Mouse (Mus musculus): ENCODE measurements around the gene Flcn. TPM values are rescaled to one million over a fixed set of nuclear protein-coding genes. Genes with fewer than 3 reads are reported as not detected.

The Flcn gene
- polyA plus RNA-seq, 1 experiment from 2014 or later = 37.4 TPM

DNA sequence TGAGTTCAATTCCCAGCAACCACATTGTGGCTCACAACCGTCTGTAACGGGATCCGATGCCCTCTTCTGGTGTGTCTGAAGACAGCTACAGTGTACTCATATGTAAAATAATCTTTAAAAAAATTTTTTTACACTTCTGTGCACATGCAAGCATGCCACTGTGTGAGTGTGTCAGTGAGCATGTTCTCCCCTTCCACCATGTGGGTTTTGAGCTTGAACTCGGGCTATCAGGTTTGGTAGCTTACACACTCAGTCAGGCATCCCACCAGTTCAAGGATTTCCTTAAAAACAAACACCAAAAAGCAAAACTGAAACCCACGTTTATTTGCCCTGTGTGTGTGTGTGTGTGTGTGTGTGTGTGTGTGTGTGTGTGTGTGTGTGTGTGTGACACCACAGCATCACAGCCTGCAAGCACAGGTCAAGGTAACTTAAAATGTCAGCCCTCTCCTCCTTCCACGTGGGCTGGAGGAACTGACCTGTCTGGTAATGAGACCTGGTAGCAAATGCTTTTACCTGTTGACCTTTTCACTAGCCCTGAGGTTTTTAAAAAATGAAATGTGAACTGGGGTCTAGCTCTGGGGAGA is 5.8 kb upstream of the Flcn start:
- peaks cover 48% of the 10 kb centered on the region for H3K36me3 ChIP-seq
- no peak overlapping the region for H3K4me3 ChIP-seq
- ATAC-seq (ENCODE audit: low FRiP score, low read depth) = no peak
- no peaks in the 10 kb centered on the region for H3K27me3 ChIP-seq
- H3K4me2 ChIP-seq (replicated peaks) = no peak overlapping the region
- 83% methylated on average over 6 of the region's 6 CpGs for WGBS
- 0 out of 2 replicates have a peak, but pooled peaks cover 2% of the 10 kb centered on the region for H3K4me1 ChIP-seq
- no peak overlapping the region for H3K27ac ChIP-seq (replicated peaks)
- no peaks in the 10 kb centered on the region for H3K9me3 ChIP-seq
- no peak overlapping the region for H3K9ac ChIP-seq (replicated peaks)

DNA sequence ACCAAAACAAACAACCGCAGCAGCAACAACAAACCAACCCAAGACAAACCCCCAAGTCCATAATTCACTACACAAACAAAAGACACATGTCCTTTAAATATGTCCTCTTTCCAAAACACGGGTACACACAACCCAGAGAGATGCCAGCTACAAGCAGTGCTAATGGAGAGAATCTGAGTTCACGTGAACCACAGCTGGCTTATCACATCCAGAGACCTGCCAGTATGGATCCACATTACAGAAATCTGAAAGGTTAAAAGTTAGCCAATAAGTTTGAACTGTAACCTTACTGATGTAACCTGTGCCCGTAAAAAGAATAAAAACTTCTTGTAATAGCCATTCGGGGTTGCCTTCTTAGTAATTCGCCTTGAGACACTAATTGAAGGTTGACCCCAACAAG is 5.1 kb upstream of the Flcn start:
- ATAC-seq (ENCODE audit: low FRiP score, low read depth) = no peak
- 94% methylated on average over 6 of the region's 6 CpGs for WGBS
- H3K9ac ChIP-seq (replicated peaks) = no peak overlapping the region

DNA sequence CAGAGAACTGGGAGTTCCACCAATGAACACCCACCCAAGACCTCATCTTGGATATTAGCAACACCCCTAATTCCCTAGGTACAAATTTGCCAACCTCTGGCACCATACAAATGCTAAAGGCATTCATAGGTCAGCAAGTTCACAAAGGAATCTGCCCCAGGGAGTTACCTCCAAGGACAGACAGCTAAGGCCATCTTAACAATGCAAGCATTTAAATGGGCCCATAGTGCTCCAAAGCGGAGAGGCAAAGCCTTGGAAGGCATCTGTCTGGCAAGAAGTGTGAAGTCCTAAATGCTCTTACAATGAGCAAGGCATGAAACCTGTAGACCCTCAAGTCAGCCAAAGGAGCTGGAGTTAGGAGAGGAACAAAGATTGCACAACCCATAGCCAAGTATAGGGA is 4.5 kb upstream of the Flcn start:
- H3K4me1 ChIP-seq = 0 out of 2 replicates have a peak, but pooled peaks cover 4% of the 10 kb centered on the region
- no peaks in the 10 kb centered on the region for H3K27me3 ChIP-seq
- H3K4me3 ChIP-seq = no peak overlapping the region
- H3K27ac ChIP-seq (replicated peaks) = no peak overlapping the region
- H3K36me3 ChIP-seq = peaks cover 36% of the 10 kb centered on the region
- no peak overlapping the region for H3K9ac ChIP-seq (replicated peaks)
- H3K9me3 ChIP-seq = no peaks in the 10 kb centered on the region
- H3K4me2 ChIP-seq (replicated peaks) = no peak overlapping the region
- 90% methylated on average over 1 of the region's 1 CpGs for WGBS
- no peak for ATAC-seq (ENCODE audit: low FRiP score, low read depth)

More for the DNA sequence above, 5.1 kb upstream of the Flcn start:
- H3K36me3 ChIP-seq = peaks cover 42% of the 10 kb centered on the region
- H3K4me2 ChIP-seq (replicated peaks) = no peak overlapping the region
- 0 out of 2 replicates have a peak, but pooled peaks cover 2% of the 10 kb centered on the region for H3K4me1 ChIP-seq
- H3K9me3 ChIP-seq = no peaks in the 10 kb centered on the region
- H3K27me3 ChIP-seq = no peaks in the 10 kb centered on the region
- H3K4me3 ChIP-seq = no peak overlapping the region
- no peak overlapping the region for H3K27ac ChIP-seq (replicated peaks)

- H3K27ac ChIP-seq (replicated peaks) = no peak overlapping the region
- H3K4me1 ChIP-seq = peaks cover 14% of the 10 kb centered on the region
- 74% methylated on average over 3 of the region's 3 CpGs for WGBS
- no peak overlapping the region for H3K9ac ChIP-seq (replicated peaks)
- no peak overlapping the region for H3K4me2 ChIP-seq (replicated peaks)
- H3K4me3 ChIP-seq = no peak overlapping the region
- no peak for ATAC-seq (ENCODE audit: low FRiP score, low read depth)
- no peaks in the 10 kb centered on the region for H3K27me3 ChIP-seq
- no peaks in the 10 kb centered on the region for H3K9me3 ChIP-seq
- peaks cover 26% of the 10 kb centered on the region for H3K36me3 ChIP-seq
These were observed 3.5 kb upstream of the Flcn start for GRCm38 (mm10) chr11:59813276-59813675.

- Histone ChIP-seq H3K9ac (replicated peaks) (no peak overlapping the region), H3K9me3 (no peaks in the 10 kb centered on the region), H3K4me1 (peaks cover 14% of the 10 kb centered on the region), H3K4me2 (replicated peaks) (no peak overlapping the region), H3K27me3 (no peaks in the 10 kb centered on the region), H3K27ac (replicated peaks) (no peak overlapping the region), H3K4me3 (no peak overlapping the region), H3K36me3 (peaks cover 20% of the 10 kb centered on the region)
- ATAC-seq (ENCODE audit: low FRiP score, low read depth) = no peak
- WGBS = 73% methylated on average over 4 of the region's 4 CpGs
These were observed 1.4 kb upstream of the Flcn start for GRCm38 (mm10) chr11:59811211-59811610.

DNA sequence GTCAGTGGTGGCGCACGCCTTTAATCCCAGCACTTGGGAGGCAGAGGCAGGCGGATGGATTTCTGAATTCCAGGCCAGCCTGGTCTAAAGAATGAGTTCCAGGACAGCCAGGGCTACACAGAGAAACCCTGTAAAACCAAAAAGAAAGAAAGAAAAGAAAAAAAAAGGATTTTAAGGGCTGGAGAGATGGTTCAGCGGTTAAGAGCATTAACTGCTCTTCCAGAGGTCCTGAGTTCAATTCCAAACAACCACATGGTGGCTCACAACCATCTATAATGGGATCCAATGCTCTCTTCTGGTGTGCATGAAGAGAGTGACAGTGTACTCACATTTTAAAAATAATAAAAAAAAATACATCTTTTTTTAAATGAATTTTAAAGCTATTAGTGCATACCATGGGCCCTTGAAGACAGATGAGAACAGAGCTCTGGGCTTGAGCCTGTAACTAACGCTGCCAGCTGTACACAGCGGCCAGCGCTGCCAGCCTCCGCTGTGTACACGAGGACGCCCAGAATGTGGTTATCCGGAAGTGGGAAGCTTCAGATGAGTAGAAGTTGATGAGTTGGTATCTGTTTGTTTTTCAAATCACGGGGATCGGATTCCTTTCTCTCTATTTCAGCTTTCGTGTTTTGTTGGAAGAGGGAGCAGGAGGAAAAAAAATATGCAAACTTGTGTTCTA is 803 bp upstream of the Flcn start:
- ATAC-seq (ENCODE audit: low FRiP score, low read depth) = no peak
- peak overlapping the region; percentile 73 for H3K4me2 ChIP-seq (replicated peaks)
- 60% methylated on average over 14 of the region's 14 CpGs for WGBS

GRCm38 (mm10) chr11:59809071-59809669 is 646 bp downstream of the Flcn start:
- Histone ChIP-seq H3K27ac (replicated peaks) (peak overlapping the region; percentile 98), H3K27me3 (no peaks in the 10 kb centered on the region), H3K4me3 (peak overlapping the region; percentile 82), H3K9ac (replicated peaks) (peak overlapping the region; percentile 81), H3K4me1 (peaks cover 14% of the 10 kb centered on the region), H3K4me2 (replicated peaks) (peak overlapping the region; percentile 73), H3K9me3 (no peaks in the 10 kb centered on the region), H3K36me3 (peaks cover 35% of the 10 kb centered on the region)
- WGBS = under 1% methylated on average over 15 of the region's 15 CpGs
- peak; percentile 45 for ATAC-seq (ENCODE audit: low FRiP score, low read depth)

More for the DNA sequence above, 803 bp upstream of the Flcn start:
- peaks cover 14% of the 10 kb centered on the region for H3K4me1 ChIP-seq
- H3K4me3 ChIP-seq = peak overlapping the region; percentile 82
- H3K9ac ChIP-seq (replicated peaks) = peak overlapping the region; percentile 81
- no peaks in the 10 kb centered on the region for H3K9me3 ChIP-seq
- H3K27ac ChIP-seq (replicated peaks) = peak overlapping the region; percentile 98
- H3K36me3 ChIP-seq = peaks cover 21% of the 10 kb centered on the region
- no peaks in the 10 kb centered on the region for H3K27me3 ChIP-seq

GRCm38 (mm10) chr11:59808170-59808960 is 1.5 kb downstream of the Flcn start:
- Histone ChIP-seq H3K4me1 (peaks cover 14% of the 10 kb centered on the region), H3K9me3 (no peaks in the 10 kb centered on the region), H3K27me3 (no peaks in the 10 kb centered on the region), H3K4me3 (peak overlapping the region; percentile 82), H3K27ac (replicated peaks) (no peak overlapping the region), H3K36me3 (peaks cover 43% of the 10 kb centered on the region), H3K9ac (replicated peaks) (peak overlapping the region; percentile 81; the same call in 1 of the 2 replicates), H3K4me2 (replicated peaks) (peak overlapping the region; percentile 73)
- no peak for ATAC-seq (ENCODE audit: low FRiP score, low read depth)
- 74% methylated on average over 14 of the region's 14 CpGs for WGBS

DNA sequence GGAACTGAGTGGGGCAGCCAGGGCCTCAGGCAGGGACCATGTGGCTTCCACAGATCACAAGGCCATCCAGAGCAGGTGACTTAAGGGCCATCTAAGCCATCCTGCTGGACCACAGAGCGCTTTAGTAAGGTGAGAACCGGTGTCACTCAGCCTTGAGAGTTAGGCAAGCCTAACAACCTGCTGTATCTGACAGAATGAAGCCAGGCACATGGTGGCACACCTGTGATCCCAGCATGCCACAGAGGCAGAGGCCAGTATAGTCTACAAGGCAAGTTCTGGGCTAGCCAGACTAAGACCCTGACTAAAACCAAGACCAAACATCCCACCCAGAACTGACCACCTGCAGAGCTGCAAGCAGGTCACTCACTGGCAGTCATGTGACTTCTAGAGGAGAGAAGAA is 4.2 kb downstream of the Flcn start:
- Histone ChIP-seq H3K4me3 (no peak overlapping the region), H3K9me3 (no peaks in the 10 kb centered on the region), H3K4me2 (replicated peaks) (no peak overlapping the region), H3K27ac (replicated peaks) (no peak overlapping the region), H3K4me1 (peaks cover 12% of the 10 kb centered on the region), H3K27me3 (no peaks in the 10 kb centered on the region), H3K9ac (replicated peaks) (0 out of 2 replicates have a peak overlapping the region, but pooled peaks have one; percentile 11), H3K36me3 (peaks cover 70% of the 10 kb centered on the region)
- WGBS = 97% methylated on average over 2 of the region's 2 CpGs
- ATAC-seq (ENCODE audit: low FRiP score, low read depth) = no peak

GRCm38 (mm10) chr11:59805256-59805655 is 4.6 kb downstream of the Flcn start:
- no peaks in the 10 kb centered on the region for H3K9me3 ChIP-seq
- no peak overlapping the region for H3K4me3 ChIP-seq
- H3K4me1 ChIP-seq = peaks cover 12% of the 10 kb centered on the region
- 100% methylated on average over 1 of the region's 1 CpGs for WGBS
- no peaks in the 10 kb centered on the region for H3K27me3 ChIP-seq
- peaks cover 74% of the 10 kb centered on the region for H3K36me3 ChIP-seq
- H3K9ac ChIP-seq (replicated peaks) = no peak overlapping the region
- no peak for ATAC-seq (ENCODE audit: low FRiP score, low read depth)
- H3K27ac ChIP-seq (replicated peaks) = no peak overlapping the region
- H3K4me2 ChIP-seq (replicated peaks) = no peak overlapping the region

DNA sequence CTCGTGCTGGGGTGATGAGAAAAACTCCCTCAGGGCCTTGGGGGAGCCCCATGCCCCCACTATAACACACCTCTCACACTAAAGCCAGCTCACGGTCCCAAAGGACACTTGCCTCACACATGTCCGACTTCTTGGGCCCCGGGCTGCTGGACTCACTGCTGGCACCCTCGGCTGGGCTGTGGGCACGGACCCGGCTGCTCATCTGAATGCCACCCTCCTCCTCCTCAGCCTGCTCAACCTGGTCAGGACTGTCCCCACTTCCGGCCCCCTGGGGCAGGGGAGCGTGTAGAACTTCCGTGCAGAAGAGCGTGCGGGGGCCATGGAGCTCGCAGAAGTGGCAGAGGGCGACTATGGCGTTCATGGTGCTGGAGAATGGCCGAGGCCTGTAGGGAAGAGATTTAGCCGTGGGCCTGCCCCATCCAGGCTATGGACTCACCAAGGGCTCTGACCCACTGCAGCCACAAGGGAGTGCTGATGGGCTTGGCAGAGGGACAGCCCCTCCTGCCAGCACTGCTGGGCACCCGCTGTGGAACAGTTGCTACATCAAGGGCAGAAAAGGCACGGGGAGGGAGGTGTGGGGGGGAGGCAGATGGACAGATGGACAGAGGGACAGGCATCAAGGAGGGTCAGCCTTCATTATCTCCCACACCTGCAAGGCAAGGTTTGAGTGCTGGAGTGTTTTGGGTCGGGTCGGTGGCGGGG is 5.3 kb downstream of the Flcn start:
- Histone ChIP-seq H3K9me3 (no peaks in the 10 kb centered on the region), H3K4me1 (peaks cover 12% of the 10 kb centered on the region), H3K27ac (replicated peaks) (no peak overlapping the region), H3K4me3 (no peak overlapping the region), H3K4me2 (replicated peaks) (no peak overlapping the region), H3K36me3 (peaks cover 81% of the 10 kb centered on the region), H3K27me3 (no peaks in the 10 kb centered on the region), H3K9ac (replicated peaks) (no peak overlapping the region; the same call in 1 of the 2 replicates)
- 88% methylated on average over 22 of the region's 22 CpGs for WGBS
- no peak for ATAC-seq (ENCODE audit: low FRiP score, low read depth)

Data from midbrain, embryonic 12.5 days (tissue).